In the genomic region with DNA sequence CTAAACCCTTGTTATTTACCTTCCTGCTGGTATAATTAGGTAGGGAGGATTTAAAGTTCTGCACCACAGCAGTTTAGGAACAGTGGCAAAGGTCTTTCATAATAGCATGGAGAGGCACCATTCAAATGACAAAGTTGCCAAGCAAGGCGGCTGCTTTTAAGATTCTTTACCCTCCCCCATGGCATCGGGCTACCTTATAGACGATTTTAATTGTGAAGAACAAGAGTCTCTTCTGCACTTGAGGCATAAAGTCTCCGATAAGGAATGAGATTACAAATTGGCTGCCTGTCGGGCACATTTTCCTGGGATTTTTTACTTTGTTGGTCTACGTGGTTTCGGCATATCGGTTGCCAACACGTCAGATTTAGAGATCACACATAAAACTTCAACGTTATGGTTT, we compare ENCODE assay signal across 8 mouse cellular contexts. TPM values are rescaled to one million over a fixed set of nuclear protein-coding genes. Genes with fewer than 3 reads are reported as not detected.
DNase-seq lines count a peak whose midpoint lies in the region; ATAC-seq and TF ChIP-seq lines count a peak whose summit lies in the region.

No protein-coding gene starts in this region.

- no peak overlapping the region; the same call in 1 of the 2 replicates for H3K9ac ChIP-seq in MEL (ENCODE audit: control insufficient read depth, low read depth, low read length, poor library complexity, severe bottlenecking)
- H3K9ac ChIP-seq in hindbrain, embryonic 11.5 days (ENCODE audit: low read depth, low read length), result peak overlapping the region; percentile 74

- peak overlapping the region; percentile 97 for H3K4me3 ChIP-seq in erythroblast, embryonic 14.5 days (replicated peaks)
- peak overlapping the region; percentile 75 to 87; a peak in 3 of 4 replicates for H3K4me3 ChIP-seq in MEL (ENCODE audit: control insufficient read depth in 1 of 2, insufficient read depth in 1 of 2, low read depth in 2 of 2, low read length in 2 of 2)
- H3K4me3 ChIP-seq in hindbrain, embryonic 11.5 days (ENCODE audit: low read depth, low read length), result peak overlapping the region; percentile 98
- H3K4me3 ChIP-seq in midbrain, embryonic 10.5 days, result peak overlapping the region; percentile 95

- peaks cover 27% of the 10 kb centered on the region for H3K4me1 ChIP-seq in erythroblast, embryonic 14.5 days (ENCODE audit: control insufficient read depth)
- H3K4me1 ChIP-seq in MEL (ENCODE audit: control insufficient read depth in 1 of 2, insufficient read depth in 2 of 2, low read length in 2 of 2), result peaks cover 0 to 3% of the 10 kb centered on the region in 2 experiments; a peak in 1 of 4 replicates
- H3K4me1 ChIP-seq in hindbrain, embryonic 11.5 days (replicated peaks; ENCODE audit: control insufficient read depth, insufficient read depth, low read length), result peaks cover 2% of the 10 kb centered on the region; the same call in 1 of the 2 replicates
- H3K4me1 ChIP-seq in midbrain, embryonic 10.5 days, result peaks cover 24% of the 10 kb centered on the region

- no peak for TF ChIP-seq POLR2A in MEL (IDR thresholded peaks at IDR 0.05; ENCODE audit: control insufficient read depth in 1 of 2, insufficient read depth in 1 of 2, low read depth in 1 of 2, low read length in 2 of 2, poor library complexity in 1 of 2)

- H3K36me3 ChIP-seq in erythroblast, embryonic 14.5 days (ENCODE audit: control insufficient read depth), result no peaks in the 10 kb centered on the region
- peaks cover 0 to 11% of the 10 kb centered on the region in 2 experiments; a peak in 2 of 4 replicates for H3K36me3 ChIP-seq in MEL (ENCODE audit: control insufficient read depth in 1 of 2, insufficient read depth in 2 of 2, low read length in 2 of 2)
- H3K36me3 ChIP-seq in hindbrain, embryonic 11.5 days (ENCODE audit: control insufficient read depth, insufficient read depth, low read length), result no peaks in the 10 kb centered on the region
- no peaks in the 10 kb centered on the region for H3K36me3 ChIP-seq in midbrain, embryonic 10.5 days

- H3K79me2 ChIP-seq in MEL (ENCODE audit: control insufficient read depth, insufficient read depth, low read length, poor library complexity), result peaks cover 27% of the 10 kb centered on the region

- no peak for TF ChIP-seq EP300 in MEL (IDR thresholded peaks at IDR 0.05; ENCODE audit: low read depth in 1 of 2, low read length in 2 of 2)

- no peak for TF ChIP-seq CTCF in MEL (IDR thresholded peaks at IDR 0.05 in 2 of 3, conservative IDR thresholded peaks at IDR 0.05 in 1 of 3; ENCODE audit: control insufficient read depth in 1 of 3, insufficient read depth in 1 of 3, low read depth in 2 of 3, low read length in 3 of 3, poor library complexity in 1 of 3, severe bottlenecking in 1 of 3)

- no peaks in the 10 kb centered on the region for H3K9me3 ChIP-seq in erythroblast, embryonic 14.5 days (ENCODE audit: control insufficient read depth, low read length)
- no peaks in the 10 kb centered on the region for H3K9me3 ChIP-seq in MEL (replicated peaks; ENCODE audit: insufficient read depth, low read length)
- H3K9me3 ChIP-seq in hindbrain, embryonic 11.5 days (ENCODE audit: control insufficient read depth, low read length), result no peaks in the 10 kb centered on the region
- no peaks in the 10 kb centered on the region for H3K9me3 ChIP-seq in midbrain, embryonic 10.5 days (replicated peaks)

- peak overlapping the region; percentile 61 for H3K4me2 ChIP-seq in hindbrain, embryonic 11.5 days (replicated peaks; ENCODE audit: low read depth, low read length)

- no peak for DNase-seq in MEL (ENCODE audit: low read depth, low spot score)
- DNase-seq in hindbrain, embryonic 11.5 days (ENCODE audit: low spot score), result peak; percentile 41
- DNase-seq in midbrain, embryonic 10.5 days (ENCODE audit: low spot score), result no peak
- DNase-seq in layer of hippocampus, postnatal 36 days, result no peak
- DNase-seq in layer of hippocampus, postnatal 25 days (ENCODE audit: extremely low spot score in 1 of 2, low spot score in 1 of 2), result no peak

- WGBS in hindbrain, embryonic 11.5 days, result 43% methylated on average over 10 of the region's 10 CpGs
- 44% methylated on average over 10 of the region's 10 CpGs for WGBS in midbrain, embryonic 10.5 days

- no peaks in the 10 kb centered on the region for H3K27me3 ChIP-seq in erythroblast, embryonic 14.5 days (ENCODE audit: control insufficient read depth)
- no peaks in the 10 kb centered on the region for H3K27me3 ChIP-seq in MEL (ENCODE audit: control insufficient read depth in 1 of 2, insufficient read depth in 2 of 2, low read length in 2 of 2)
- no peaks in the 10 kb centered on the region for H3K27me3 ChIP-seq in hindbrain, embryonic 11.5 days (ENCODE audit: control insufficient read depth, insufficient read depth, low read length)
- H3K27me3 ChIP-seq in midbrain, embryonic 10.5 days (ENCODE audit: low read depth, poor library complexity, severe bottlenecking), result no peaks in the 10 kb centered on the region

- no peak overlapping the region for H3K27ac ChIP-seq in MEL (ENCODE audit: control insufficient read depth, low read depth, low read length)
- H3K27ac ChIP-seq in hindbrain, embryonic 11.5 days (ENCODE audit: low read depth, low read length), result peak overlapping the region; percentile 98
- H3K27ac ChIP-seq in midbrain, embryonic 10.5 days (replicated peaks), result peak overlapping the region; percentile 99

- no peak for TF ChIP-seq RAD21 in MEL (IDR thresholded peaks at IDR 0.05; ENCODE audit: low read depth, low read length)

- no peak for ATAC-seq in erythroblast, adult 5-6 weeks (replicated peaks; ENCODE audit: low FRiP score, poor library complexity, severe bottlenecking)
- ATAC-seq in hindbrain, embryonic 11.5 days (ENCODE audit: low FRiP score), result no peak
- ATAC-seq in granulocyte monocyte progenitor cell, adult 5-6 weeks (replicated peaks; ENCODE audit: poor library complexity, severe bottlenecking), result no peak

TF ChIP-seq in MEL, 35 proteins besides CTCF, POLR2A, EP300 and RAD21:
- TF ChIP-seq TCF12 (IDR thresholded peaks at IDR 0.05; ENCODE audit: low read depth, low read length) (no peak), JUND (IDR thresholded peaks at IDR 0.05; ENCODE audit: low read depth, low read length) (no peak)

RNA-seq across cellular contexts. Expression of a gene that starts 1.6 kb away (rescaled TPM):
- polyA plus RNA-seq in erythroblast, embryonic 14.5 days (2012), result 0.69 and 0.74 TPM in 2 replicates
- total RNA-seq in erythroblast, adult 5-6 weeks (2015; ENCODE audit: low replicate concordance), result 13.1 and 17.1 TPM in 2 replicates
- 17.9 and 29.8 TPM in 2 replicates for total RNA-seq in erythroblast, adult 5-6 weeks (2017; ENCODE audit: low replicate concordance)
- total RNA-seq in MEL (2012; rRNA removed), result 8.8 and 10.3 TPM in 2 replicates
- polyA plus RNA-seq in MEL (2012; ENCODE audit: insufficient read depth in 1 of 2, insufficient read length in 2 of 2, low read depth in 1 of 2, low replicate concordance in 2 of 2, missing spikeins in 1 of 2), result 10 to 100 TPM in 1 of 2 experiments, not detected in 1; 20.1 TPM
- polyA plus RNA-seq in hindbrain, embryonic 11.5 days (2014; fragmentation: Nextera tagmentation; extraction: Ambion mirVana), result 132 and 172 TPM in 2 replicates
- 72.9 and 90.7 TPM in 2 replicates for polyA plus RNA-seq in midbrain, embryonic 10.5 days (2016; fragmentation: Nextera tagmentation; extraction: Ambion mirVana)
- total RNA-seq in granulocyte monocyte progenitor cell, adult 5-6 weeks (2014; fragmentation: Nextera tagmentation), result 46.8 and 50.9 TPM in 2 replicates
- total RNA-seq in granulocyte monocyte progenitor cell, adult 5-6 weeks (2017), result 20.0 and 25.5 TPM in 2 replicates
- 100 to 1,000 TPM; 153 to 155 TPM for total RNA-seq in layer of hippocampus, postnatal 36 days (2021)
- 100 to 1,000 TPM; 139 to 153 TPM for total RNA-seq in layer of hippocampus, postnatal 25 days (2021)
